Mouse (Mus musculus) right cerebral cortex, postnatal 4 days (tissue): Measurements from ENCODE around the gene Astn2.

Experiments
- DNase-seq: peaks from one replicate; pipeline ENCODE4 v3.0.0-alpha.2; 2022

The Astn2 gene

DNA sequence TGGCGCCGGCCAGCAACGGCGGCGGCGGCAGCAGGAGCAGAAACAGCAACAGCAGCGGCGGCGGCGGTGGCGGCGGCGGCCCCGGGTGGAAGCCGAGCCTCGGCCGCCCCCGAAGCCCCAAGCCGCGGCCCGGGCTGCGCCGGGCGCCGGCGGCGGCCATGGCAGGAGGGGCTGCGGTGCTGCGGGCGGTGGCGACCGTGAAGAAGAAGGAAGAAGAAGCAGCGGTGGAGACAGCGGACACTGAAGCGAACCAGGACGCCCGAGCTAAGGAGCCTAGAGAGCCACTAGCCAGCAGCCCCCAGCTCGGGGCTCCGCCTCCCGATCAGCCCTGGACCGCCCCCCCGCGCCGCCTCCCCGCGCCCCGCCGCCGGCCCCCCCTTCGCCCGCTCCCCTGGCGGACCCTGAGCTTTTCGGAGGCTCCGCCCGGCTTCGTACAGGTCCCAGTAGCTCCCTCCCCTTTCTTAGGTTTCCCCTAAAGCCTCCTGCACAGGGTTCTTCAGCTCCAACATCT is at the start of gene Astn2:
Gene Astn2, minus strand, starts transcription at position 411 of the 511 bp plus-strand sequence.
- DNase-seq, result peak; percentile 52

DNA sequence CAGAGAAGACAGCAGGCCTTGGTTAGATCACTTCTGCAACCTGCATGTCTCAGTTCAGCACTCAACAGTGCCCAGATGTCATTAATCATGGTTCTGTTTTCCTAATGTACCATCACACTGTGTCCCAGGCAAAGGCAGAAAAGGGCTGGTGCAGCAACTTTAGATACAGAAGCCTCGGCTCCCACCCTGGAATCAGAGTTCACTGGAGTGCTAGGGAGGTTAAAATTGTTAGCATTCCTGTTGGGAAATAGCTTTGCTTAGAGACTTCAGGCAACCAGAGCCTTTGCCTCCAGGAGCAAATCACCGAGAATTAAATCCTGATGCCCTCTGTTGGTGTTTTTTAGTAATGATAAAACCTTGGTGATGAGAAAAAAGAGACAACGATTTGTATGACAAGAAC is 45.7 kb upstream of the Astn2 start:
- no peak for DNase-seq

DNA sequence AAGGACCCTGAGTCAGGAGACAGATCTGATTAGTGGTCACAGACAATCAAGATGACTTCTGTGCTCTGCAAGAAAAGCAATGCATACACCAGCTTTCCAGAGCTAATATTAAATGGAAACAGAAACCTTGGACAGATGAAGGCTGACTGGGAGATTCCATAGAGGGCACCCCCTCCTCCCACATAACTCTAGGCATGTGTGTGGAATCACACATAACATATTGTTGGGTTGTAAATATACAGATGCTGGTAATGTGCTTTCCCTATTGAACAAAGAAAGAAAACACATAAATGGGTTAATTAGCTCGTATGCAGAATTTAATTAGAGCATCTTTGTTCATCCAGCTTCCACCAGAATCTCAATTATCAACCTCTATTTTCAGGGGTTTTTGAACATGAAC is 26.8 kb upstream of the Astn2 start:
- DNase-seq, result no peak

DNA sequence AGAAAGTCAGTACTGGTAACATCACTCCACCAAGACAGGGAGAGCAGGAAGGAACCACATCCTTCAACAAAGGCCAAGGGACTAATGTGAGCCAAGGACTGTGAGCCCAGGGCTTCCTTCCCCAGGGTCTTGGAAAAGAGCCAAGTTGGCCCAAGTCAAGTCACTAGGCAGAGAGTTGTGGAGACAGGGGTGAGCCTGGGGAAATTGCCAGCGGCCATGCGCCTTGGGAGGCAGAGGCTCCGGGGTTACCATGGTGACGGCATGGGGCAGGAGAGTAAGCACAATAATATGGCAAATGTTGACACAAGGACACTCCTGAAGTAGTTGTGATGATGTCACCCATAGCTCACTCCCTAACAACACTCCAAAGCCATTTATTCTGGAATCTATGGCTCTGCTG is 21.4 kb upstream of the Astn2 start:
- peak; percentile 41 for DNase-seq

DNA sequence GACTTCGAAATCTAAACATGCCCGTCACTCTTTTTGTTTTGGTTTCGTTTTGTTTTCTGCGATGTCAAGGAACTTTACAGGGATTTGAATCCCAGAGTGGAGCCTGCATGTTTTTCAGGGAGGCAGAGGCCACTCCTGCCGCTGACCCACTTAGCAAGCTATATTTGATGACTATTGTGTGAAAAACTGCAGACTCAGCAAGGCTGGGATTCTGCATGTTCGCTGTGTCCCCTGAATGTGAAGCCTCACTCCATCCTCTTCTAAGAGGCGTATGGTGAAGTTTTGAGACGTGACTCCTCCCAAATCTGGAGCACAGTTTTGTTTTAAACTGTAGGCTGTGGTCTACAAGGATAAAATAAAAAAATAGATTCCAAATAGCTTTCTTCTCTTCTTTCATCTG is 10.4 kb upstream of the Astn2 start:
- DNase-seq, result no peak

DNA sequence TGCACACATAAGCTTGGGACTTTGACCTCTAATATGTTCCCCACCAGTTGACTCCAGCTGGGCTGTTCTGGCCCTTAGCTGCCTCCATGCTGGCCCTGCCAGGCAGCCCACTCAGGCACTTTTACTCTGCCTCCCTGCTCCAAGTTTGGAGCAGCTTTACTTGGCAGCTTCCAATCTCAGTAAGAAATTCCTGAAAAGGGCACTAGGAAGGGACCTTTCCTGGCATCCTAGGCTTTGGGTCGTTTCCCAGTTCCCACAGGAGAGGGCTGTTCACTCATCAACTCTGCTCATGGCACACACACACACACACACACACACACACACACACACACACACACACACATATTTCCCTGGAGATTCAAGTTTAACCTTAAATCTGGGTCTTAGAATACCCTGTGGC is 675 bp upstream of the Astn2 start:
- no peak for DNase-seq

DNA sequence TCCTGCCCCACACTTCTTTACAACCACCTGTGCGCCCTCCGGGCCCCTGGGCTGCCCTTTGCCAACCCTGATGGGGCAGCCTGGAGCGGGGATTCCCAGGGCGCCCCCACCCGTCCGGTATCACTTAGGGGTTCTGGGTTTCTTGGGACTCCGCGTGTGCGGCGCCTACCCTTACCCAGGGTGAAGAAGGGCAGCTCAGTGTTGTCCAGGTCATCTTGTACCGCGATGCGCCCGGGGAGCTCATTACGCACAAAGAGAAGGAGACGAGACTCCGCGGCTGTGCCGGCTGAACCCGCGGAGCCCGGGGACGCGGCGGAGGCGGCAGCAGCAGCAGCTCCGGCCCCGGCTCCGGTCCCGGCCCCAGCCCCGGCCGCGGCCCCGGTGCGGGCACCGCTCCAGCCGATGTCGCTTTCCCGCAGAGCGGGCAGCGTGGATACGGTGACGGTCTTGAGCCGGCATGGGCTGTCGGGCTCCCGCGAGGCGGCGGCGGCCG is 657 bp downstream of the Astn2 start:
- peak; percentile 50 for DNase-seq

DNA sequence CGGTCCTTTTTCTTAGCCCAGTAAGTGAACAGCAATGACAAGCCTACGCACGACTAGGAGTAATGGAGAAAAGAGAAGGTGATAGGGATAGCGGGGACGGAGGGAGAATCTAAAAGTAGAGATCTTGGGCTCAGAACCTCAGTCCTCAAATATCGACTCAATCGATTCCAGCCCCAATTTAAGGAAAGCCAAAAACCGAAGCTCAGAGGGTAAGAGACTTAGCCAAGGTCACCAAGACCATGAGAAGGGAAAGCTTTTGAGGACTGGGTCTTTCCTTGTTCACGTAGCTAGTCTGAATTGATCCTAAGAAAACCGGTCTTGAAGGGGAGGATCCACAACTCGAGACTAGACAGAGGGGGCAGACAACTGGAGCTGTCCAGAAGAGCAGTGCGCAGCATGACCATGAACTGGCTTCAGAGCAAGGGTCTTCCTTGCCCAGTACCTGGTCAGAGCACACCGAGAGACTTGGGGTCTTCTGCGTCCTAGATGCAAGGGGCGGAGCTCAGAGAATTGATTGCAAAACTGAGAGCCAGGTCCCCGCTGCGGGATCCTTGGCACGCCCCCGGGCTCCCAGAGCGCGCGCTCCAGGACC is 1.2 kb downstream of the Astn2 start:
- no peak for DNase-seq

GRCm38 (mm10) chr4:66402611-66403010 is 1.8 kb downstream of the Astn2 start:
- DNase-seq, result peak; percentile 71

DNA sequence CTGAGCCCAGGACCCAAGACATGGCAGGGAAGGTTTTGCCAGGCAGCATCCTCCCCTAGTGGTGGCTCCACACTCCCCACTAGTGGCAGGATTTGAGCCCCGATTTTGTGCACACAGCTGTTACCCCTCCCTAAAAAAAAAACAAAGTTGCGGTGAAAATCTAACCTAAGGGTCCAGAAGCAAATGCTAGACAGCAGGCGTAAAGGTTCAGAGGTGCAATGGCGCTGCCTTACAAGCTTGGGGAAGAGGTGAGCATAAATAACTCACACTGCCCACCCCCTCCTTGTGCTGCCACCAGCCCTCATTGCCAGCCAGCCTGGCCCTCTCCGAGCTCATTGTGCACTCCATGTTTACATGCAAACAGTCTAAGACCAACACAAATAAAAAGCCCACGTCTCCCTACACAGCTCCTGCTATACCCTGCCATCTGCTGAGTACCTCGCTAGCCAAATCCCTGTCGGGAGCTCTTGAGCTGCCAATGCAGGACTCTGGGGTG is 3.2 kb downstream of the Astn2 start:
- DNase-seq, result peak; percentile 54

GRCm38 (mm10) chr4:66399066-66399465 is 5.3 kb downstream of the Astn2 start:
- DNase-seq, result no peak

DNA sequence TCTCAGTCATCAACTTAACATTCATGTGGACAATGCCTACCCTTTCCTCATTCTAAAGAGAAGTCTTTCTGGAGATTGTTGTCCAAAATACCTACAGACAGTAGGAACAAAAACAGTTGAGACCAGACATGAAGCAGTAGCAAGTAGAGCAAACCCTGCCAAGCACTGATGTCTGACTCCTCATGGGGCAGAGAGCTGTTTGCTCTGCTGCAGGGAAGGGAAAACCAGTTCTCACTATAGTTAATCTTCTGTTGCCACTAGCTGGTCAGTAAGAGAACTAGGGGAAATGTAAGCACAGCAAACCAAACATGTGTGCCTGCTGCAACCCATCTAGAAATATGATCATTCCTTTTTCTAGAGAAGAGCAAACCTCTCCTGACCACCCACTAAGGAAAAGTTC is 7.2 kb downstream of the Astn2 start:
- no peak for DNase-seq

DNA sequence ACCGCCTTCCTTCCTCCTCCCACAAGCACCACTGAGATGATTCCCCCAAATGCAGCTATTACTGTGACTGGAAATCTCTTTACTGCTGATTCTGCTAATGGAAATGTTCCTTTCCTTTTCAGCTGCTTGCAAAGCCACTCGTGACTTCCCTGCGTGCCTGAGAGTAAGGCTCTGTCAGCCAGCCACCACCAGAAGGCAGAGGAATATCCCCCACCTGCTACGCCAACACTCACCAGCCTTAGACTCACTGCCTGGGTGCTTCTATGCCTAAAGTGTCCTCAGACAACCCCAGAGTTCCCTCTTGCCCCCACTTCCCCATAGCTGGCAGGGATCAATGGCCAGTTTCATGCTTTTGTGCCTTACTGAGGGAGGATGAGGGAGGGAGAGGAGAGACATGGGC is 11.1 kb downstream of the Astn2 start:
- DNase-seq, result no peak

DNA sequence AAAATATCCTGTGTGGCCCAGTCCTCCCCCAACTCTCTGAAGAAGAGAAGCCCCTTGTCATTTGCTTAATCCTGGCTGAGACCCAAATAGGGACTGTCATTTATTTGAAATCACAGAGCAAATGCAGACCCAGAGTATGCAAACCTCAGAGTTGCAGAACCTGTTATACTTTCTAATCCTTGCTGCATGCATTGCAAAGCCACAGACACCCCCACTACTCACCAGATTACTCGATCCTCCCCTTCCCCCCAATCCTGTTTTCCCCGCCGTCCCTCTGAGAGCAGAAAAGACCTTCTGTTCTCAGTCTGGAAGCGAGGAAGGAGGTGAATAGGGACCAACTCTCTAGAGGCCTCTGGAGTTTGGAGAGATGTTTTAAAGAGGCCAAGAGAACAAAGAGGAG is 13.9 kb downstream of the Astn2 start:
- no peak for DNase-seq

DNA sequence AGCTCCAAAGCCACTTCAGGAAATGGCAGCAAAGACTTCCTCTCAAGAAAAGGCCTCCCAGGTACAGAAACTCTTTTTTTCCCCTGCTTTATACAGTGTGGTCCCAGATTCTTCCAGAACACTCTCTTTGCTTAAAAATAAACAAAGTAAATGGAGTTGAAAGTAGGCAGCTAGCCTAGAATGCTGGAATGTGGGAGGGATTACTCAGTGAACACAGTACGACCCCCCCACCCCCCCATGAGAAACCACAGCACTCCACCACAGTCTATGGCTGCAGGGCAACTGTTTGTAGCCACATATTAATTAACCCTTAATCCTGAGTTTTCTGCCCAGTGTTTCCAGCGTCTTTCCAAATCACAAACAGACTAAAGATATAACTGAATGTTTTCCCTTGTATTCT is 25.8 kb downstream of the Astn2 start:
- no peak for DNase-seq

DNA sequence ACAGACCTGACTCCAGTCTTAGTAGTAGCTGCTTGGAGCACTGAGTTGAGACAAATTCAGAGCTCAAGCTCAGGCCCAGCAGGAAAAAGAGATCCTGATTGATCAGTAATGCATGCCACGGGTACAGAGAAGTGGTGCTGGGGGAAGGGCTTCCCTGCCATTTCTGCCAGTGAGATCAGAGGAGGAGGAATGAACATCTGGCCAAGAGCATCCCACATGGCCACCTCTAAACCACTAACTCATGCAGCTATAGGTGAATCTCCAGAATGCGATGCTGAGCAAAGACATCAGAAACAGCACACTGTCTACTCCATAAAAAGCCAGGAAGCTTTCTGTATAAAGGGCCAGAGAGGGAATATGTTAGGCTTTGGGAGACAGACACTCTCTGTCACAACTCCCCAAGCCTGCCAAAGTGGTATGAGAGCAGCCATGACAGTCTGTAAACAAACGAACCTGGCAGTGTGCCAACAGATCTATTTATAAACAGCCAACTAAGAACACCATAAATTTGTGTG is 33.8 kb downstream of the Astn2 start:
- peak; percentile 73 for DNase-seq

- no peak for DNase-seq
Observed at GRCm38 (mm10) chr4:66365500-66365899, 38.9 kb downstream of the Astn2 start.

DNA sequence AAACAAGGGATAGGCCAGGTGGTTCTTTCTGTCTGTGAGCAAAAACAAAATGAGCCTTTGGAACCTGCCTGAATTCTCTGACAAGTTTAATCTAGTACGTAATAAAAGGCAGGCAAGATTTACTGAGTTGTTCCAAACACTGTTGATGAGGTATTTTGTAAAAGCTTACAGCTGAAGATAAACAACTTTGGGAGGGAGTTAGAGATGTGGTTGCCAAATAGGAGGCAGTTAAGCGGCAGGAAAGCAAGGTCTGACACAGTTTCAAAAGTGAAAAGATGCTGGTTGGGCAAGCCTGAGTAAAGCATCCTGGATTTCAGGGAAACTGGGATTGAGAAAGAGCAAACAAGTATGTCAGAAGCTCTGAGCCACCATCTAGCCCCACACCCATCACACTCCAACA is 59.8 kb downstream of the Astn2 start:
- no peak for DNase-seq

GRCm38 (mm10) chr4:66337443-66337842 is 67.0 kb downstream of the Astn2 start:
- no peak for DNase-seq

- no peak for DNase-seq
Observed at GRCm38 (mm10) chr4:66330600-66331285, 73.7 kb downstream of the Astn2 start.

- no peak for DNase-seq
Observed at GRCm38 (mm10) chr4:66321051-66321450, 83.4 kb downstream of the Astn2 start.

DNA sequence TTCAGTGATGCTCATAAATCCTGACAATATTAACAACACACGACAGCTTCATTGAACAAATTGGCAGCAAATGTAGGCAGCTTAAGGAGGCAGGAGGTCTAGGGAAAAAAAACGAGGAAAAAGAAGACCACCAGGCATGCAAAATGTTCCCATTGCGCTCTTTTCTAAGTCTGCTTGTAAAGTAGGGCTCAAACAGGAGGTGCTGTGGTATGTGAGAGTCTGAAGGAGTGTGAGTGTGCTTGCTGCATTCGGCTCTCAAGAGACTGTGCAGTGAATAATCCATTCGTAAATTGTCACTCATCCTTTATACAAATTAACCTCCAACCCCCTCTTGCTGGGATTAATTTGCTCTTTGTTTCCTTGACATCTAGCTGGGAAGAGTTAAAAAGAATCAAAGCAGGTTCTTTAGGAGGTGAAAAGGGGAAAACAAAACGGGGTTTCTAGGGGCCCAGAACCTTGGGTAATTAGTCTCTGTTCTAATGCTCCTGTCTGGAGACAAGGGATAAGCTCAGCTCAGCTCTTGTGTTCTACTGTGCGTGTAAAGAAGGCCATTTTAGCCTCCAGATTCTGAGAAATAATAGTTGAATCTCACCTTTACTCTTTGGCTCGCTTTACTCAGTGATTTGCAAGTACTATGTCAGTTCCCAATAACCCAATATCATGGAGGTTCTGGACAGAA is 89.5 kb downstream of the Astn2 start:
- no peak for DNase-seq

DNA sequence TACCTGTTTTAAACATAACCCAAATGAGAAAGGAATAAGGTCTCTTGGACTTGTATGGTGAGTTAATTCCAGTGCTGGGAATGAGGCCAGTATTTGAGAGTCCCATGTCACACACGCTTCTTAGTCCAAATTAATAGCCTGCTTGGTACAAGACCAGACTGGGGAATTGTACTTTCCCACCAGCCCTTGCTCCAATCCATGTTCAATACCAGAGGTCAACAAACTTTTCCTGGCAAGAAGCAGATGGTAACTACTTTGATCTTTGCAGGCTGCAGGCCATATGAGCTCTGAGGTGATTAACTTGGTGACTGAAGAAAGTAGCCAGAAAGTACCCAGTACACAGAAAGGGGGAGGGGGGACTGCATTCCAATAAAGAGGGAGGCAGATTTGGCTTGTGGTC is 91.7 kb downstream of the Astn2 start:
- DNase-seq, result no peak
